Mouse (Mus musculus) stomach, adult 2 months (tissue): Measurements from ENCODE around the gene Bpi. TPM values are rescaled to one million over a fixed set of nuclear protein-coding genes. Genes with fewer than 3 reads are reported as not detected.

ENCODE experiments used
- polyA plus RNA-seq: library from polyadenylated mRNA; depleted of rRNA; stranded (reverse); fragments of >200 nt; gene quantifications from 2 replicates; pipeline ENCODE4 v1.2.3, GENCODE M21; 2012; rRNA removed

Gene Bpi
- 0.04 and 0.10 TPM in 2 replicates for polyA plus RNA-seq

DNA sequence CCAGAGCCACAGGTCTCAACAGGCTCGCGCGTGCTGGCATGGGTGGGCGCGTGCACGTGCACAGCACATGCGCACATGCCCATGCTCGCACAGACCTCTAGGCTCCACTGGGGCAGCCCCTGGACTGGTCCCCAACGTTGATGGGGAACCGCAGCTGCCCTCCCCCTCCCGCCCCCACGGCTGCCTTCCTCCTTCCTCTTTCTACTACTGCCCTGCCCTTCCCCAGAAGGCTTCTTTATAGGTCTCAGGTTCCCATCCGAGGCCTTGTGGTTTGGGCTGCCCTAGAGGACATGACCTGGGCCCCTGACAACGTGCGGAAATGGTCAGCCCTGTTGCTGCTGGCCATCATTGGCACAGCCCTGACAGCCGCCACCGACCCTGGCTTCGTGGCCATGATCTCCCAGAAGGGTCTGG lies at the start of gene Bpi:
Gene Bpi, plus strand, starts transcription at position 90 of the 414 bp plus-strand sequence.

DNA sequence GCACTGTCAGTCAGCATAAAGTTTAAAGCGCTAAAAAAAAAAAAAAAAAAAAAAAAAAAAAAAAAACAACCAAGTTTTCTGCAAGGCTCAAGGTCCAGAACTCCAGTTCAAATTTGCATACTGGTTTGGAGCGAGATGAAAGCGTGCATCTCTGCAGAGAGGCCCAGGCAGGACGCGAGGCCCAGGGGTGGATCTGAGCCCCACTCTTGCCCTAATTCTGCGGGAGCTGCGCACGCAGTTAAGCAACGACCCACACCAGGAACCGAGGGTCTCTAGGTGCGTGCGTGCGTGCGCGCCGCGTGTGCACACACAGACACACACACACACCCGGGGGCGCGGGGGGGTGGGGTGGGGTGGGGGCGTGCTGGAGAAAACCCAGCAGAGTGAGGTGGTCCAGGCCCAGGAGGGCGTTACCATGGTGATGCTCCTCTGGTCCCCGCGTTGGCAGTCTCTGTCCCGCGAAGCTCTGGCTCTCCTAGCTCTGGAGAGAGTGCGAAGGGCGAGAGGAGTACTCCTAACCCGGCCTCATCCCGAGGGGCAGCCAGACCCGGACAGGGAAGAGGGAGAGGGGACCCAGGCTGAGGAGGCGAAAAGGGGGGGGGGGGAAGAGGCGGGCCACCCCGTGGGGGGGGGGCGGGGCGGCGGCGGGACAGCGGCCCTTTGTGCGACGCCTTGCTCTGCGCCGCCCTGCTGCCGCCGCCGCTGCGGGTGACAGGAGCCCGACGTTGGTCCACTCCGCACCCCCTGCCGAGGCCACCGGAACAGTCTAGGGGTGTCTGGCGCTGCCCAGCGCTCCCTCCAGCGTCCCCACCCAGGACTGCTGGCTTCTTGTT lies 29.0 kb upstream of the Bpi start, which contains the start of gene D630003M21Rik:
Gene D630003M21Rik, minus strand, starts transcription at position 553 of the 833 bp plus-strand sequence.

DNA sequence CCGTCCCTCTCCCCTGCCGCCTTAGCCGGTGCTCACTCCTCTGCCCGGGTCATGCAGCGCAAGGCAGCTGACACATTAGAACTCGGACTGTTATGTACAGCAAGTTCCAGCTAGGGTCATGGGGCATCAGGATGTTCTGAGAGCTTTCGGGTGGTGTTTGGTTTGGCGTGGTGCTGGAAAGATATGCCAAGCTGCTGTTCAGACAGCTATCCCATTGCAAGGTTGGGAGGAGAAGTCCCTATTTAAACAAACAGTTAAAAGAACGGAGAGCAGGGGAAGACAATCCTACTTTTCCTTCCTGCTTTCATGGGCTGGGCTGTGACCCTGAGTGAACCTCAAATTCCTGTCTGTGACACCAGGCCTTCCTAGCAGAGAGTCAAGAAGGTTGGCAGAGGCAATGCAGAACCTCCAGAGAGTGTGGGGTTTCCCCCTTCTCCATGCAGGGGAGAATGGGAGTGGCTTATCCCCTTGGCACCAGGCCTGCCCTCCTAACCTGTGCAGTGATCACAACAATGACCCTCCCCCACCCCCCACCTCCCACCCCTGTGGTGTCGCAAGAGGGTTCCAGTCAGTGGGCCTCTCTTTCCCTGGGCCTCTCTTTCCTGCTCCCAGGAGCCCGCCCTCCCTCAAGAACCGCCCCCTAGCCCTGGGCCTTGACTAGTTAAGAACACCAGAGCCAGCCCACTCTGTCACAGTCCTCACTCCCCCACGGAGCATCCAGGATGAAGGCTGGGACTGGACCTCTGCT lies 48.2 kb downstream of the Bpi start, which contains the start of gene Lbp:
Gene Lbp, plus strand, starts transcription at position 546 of the 748 bp plus-strand sequence.

Other genes starting within 250 kb of the Bpi start
- 4.9 and 7.5 TPM in 2 replicates for gene Tti1, start 229.7 kb upstream of the Bpi start, polyA plus RNA-seq
- 9.0 and 10.0 TPM in 2 replicates for gene Rprd1b, start 229.6 kb upstream of the Bpi start, polyA plus RNA-seq
- 48.6 and 73.7 TPM in 2 replicates for gene Tgm2, start 111.7 kb upstream of the Bpi start, polyA plus RNA-seq
- 1.8 and 2.1 TPM in 2 replicates for gene D630003M21Rik, start 28.9 kb upstream of the Bpi start, polyA plus RNA-seq
- 3.6 and 4.2 TPM in 2 replicates for gene Lbp, start 48.4 kb downstream of the Bpi start, polyA plus RNA-seq
- gene Snhg11, start 117.5 kb downstream of the Bpi start, polyA plus RNA-seq: 0.69 and 0.85 TPM in 2 replicates
- gene Ralgapb, start 151.8 kb downstream of the Bpi start, polyA plus RNA-seq: 4.4 and 5.1 TPM in 2 replicates
- 1.1 and 4.1 TPM in 2 replicates for gene Adig, start 244.5 kb downstream of the Bpi start, polyA plus RNA-seq